Mouse (Mus musculus): ENCODE measurements around the gene Rnf10.

- TF ChIP-seq CTCF (IDR thresholded peaks at IDR 0.05; ENCODE audit: borderline replicate concordance, extremely low read depth, insufficient read depth, insufficient read length) (no peak), POLR2A (IDR thresholded peaks at IDR 0.05; ENCODE audit: borderline replicate concordance, extremely low read depth, insufficient read depth, insufficient read length, poor library complexity, severe bottlenecking) (no peak)
Observed at GRCm38 (mm10) chr5:115266340-115266739, 6.4 kb downstream of the Rnf10 start.

Measured in brain, embryonic 14.5 days (tissue).